Mouse (Mus musculus): ENCODE measurements at regions not wholly inside any gene's neighbourhood (a gene's known extent, or its start where the extent isn't known, plus 50 kb on each side); places are given as distances from the start of the nearest gene placed in this dataset.

- H3K4me1 ChIP-seq (ENCODE audit: control insufficient read depth, insufficient read depth, insufficient read length): no peaks in the 10 kb centered on the region
- no peak for DNase-seq (ENCODE audit: low read depth in 1 of 2, low spot score in 2 of 2)
- H3K27ac ChIP-seq (ENCODE audit: insufficient read depth, low read length): no peak overlapping the region
- H3K4me3 ChIP-seq (ENCODE audit: extremely low read depth, insufficient read depth, insufficient read length): no peak overlapping the region
- WGBS: 91% methylated on average over 4 of the region's 4 CpGs
- no peaks in the 10 kb centered on the region for H3K27me3 ChIP-seq (ENCODE audit: control insufficient read depth, insufficient read depth, low read length)
- no peaks in the 10 kb centered on the region for H3K36me3 ChIP-seq (ENCODE audit: control insufficient read depth, insufficient read depth, low read length)
- TF ChIP-seq POLR2A (IDR thresholded peaks at IDR 0.05; ENCODE audit: low read depth, low read length) (no peak), CTCF (IDR thresholded peaks at IDR 0.05; ENCODE audit: extremely low read depth, insufficient read depth, insufficient read length, insufficient replicate concordance) (no peak)
These were observed 209.0 kb downstream of the Ktn1 start for GRCm38 (mm10) chr14:47857271-47857670.

GRCm38 (mm10) chr14:47857731-47858556, 209.7 kb downstream of the Ktn1 start:
- DNase-seq (ENCODE audit: low read depth in 1 of 2, low spot score in 2 of 2): no peak
- WGBS: 37% methylated on average over 16 of the region's 16 CpGs
- no peak overlapping the region for H3K27ac ChIP-seq (ENCODE audit: insufficient read depth, low read length)
- no peaks in the 10 kb centered on the region for H3K4me1 ChIP-seq (ENCODE audit: control insufficient read depth, insufficient read depth, insufficient read length)
- H3K36me3 ChIP-seq (ENCODE audit: control insufficient read depth, insufficient read depth, low read length): no peaks in the 10 kb centered on the region
- no peak overlapping the region for H3K4me3 ChIP-seq (ENCODE audit: extremely low read depth, insufficient read depth, insufficient read length)
- TF ChIP-seq CTCF (IDR thresholded peaks at IDR 0.05; ENCODE audit: extremely low read depth, insufficient read depth, insufficient read length, insufficient replicate concordance) (no peak), POLR2A (IDR thresholded peaks at IDR 0.05; ENCODE audit: low read depth, low read length) (no peak)
- H3K27me3 ChIP-seq (ENCODE audit: control insufficient read depth, insufficient read depth, low read length): no peaks in the 10 kb centered on the region

GRCm38 (mm10) chr14:47862556-47862955, 214.3 kb downstream of the Ktn1 start:
- no peaks in the 10 kb centered on the region for H3K4me1 ChIP-seq (ENCODE audit: control insufficient read depth, insufficient read depth, insufficient read length)
- H3K4me3 ChIP-seq (ENCODE audit: extremely low read depth, insufficient read depth, insufficient read length): no peak overlapping the region
- no peak overlapping the region for H3K27ac ChIP-seq (ENCODE audit: insufficient read depth, low read length)
- TF ChIP-seq CTCF (IDR thresholded peaks at IDR 0.05; ENCODE audit: extremely low read depth, insufficient read depth, insufficient read length, insufficient replicate concordance): no peak
- no peak for TF ChIP-seq POLR2A (IDR thresholded peaks at IDR 0.05; ENCODE audit: low read depth, low read length)
- DNase-seq (ENCODE audit: low read depth in 1 of 2, low spot score in 2 of 2): no peak
- 64% methylated on average over 1 of the region's 1 CpGs for WGBS
- H3K36me3 ChIP-seq (ENCODE audit: control insufficient read depth, insufficient read depth, low read length): no peaks in the 10 kb centered on the region
- no peaks in the 10 kb centered on the region for H3K27me3 ChIP-seq (ENCODE audit: control insufficient read depth, insufficient read depth, low read length)

- TF ChIP-seq POLR2A (IDR thresholded peaks at IDR 0.05; ENCODE audit: low read depth, low read length) (no peak), CTCF (IDR thresholded peaks at IDR 0.05; ENCODE audit: extremely low read depth, insufficient read depth, insufficient read length, insufficient replicate concordance) (no peak)
- WGBS: 10% methylated on average over 5 of the region's 5 CpGs
- Histone ChIP-seq H3K27me3 (ENCODE audit: control insufficient read depth, insufficient read depth, low read length) (no peaks in the 10 kb centered on the region), H3K4me1 (ENCODE audit: control insufficient read depth, insufficient read depth, insufficient read length) (no peaks in the 10 kb centered on the region), H3K4me3 (ENCODE audit: extremely low read depth, insufficient read depth, insufficient read length) (no peak overlapping the region), H3K27ac (ENCODE audit: insufficient read depth, low read length) (no peak overlapping the region), H3K36me3 (ENCODE audit: control insufficient read depth, insufficient read depth, low read length) (no peaks in the 10 kb centered on the region)
- no peak for DNase-seq (ENCODE audit: low read depth in 1 of 2, low spot score in 2 of 2)
These were observed 214.8 kb downstream of the Ktn1 start for GRCm38 (mm10) chr14:47863067-47863466.

GRCm38 (mm10) chr14:47863701-47864100, 215.5 kb downstream of the Ktn1 start:
- no peaks in the 10 kb centered on the region for H3K27me3 ChIP-seq (ENCODE audit: control insufficient read depth, insufficient read depth, low read length)
- WGBS: 19% methylated on average over 6 of the region's 6 CpGs
- TF ChIP-seq POLR2A (IDR thresholded peaks at IDR 0.05; ENCODE audit: low read depth, low read length) (no peak), CTCF (IDR thresholded peaks at IDR 0.05; ENCODE audit: extremely low read depth, insufficient read depth, insufficient read length, insufficient replicate concordance) (no peak)
- no peaks in the 10 kb centered on the region for H3K36me3 ChIP-seq (ENCODE audit: control insufficient read depth, insufficient read depth, low read length)
- no peaks in the 10 kb centered on the region for H3K4me1 ChIP-seq (ENCODE audit: control insufficient read depth, insufficient read depth, insufficient read length)
- DNase-seq (ENCODE audit: low read depth in 1 of 2, low spot score in 2 of 2): no peak
- H3K27ac ChIP-seq (ENCODE audit: insufficient read depth, low read length): no peak overlapping the region
- H3K4me3 ChIP-seq (ENCODE audit: extremely low read depth, insufficient read depth, insufficient read length): no peak overlapping the region

- Histone ChIP-seq H3K27me3 (ENCODE audit: control insufficient read depth, insufficient read depth, low read length) (no peaks in the 10 kb centered on the region), H3K27ac (ENCODE audit: insufficient read depth, low read length) (no peak overlapping the region), H3K4me1 (ENCODE audit: control insufficient read depth, insufficient read depth, insufficient read length) (no peaks in the 10 kb centered on the region), H3K4me3 (ENCODE audit: extremely low read depth, insufficient read depth, insufficient read length) (no peak overlapping the region), H3K36me3 (ENCODE audit: control insufficient read depth, insufficient read depth, low read length) (no peaks in the 10 kb centered on the region)
- no peak for DNase-seq (ENCODE audit: low read depth in 1 of 2, low spot score in 2 of 2)
- WGBS: 85% methylated on average over 2 of the region's 2 CpGs
- no peak for TF ChIP-seq POLR2A (IDR thresholded peaks at IDR 0.05; ENCODE audit: low read depth, low read length)
- TF ChIP-seq CTCF (IDR thresholded peaks at IDR 0.05; ENCODE audit: extremely low read depth, insufficient read depth, insufficient read length, insufficient replicate concordance): no peak
These were observed 218.8 kb downstream of the Ktn1 start for GRCm38 (mm10) chr14:47867017-47867416.

GRCm38 (mm10) chr14:47868258-47868780, 220.1 kb downstream of the Ktn1 start:
- 79% methylated on average over 3 of the region's 3 CpGs for WGBS
- H3K27ac ChIP-seq (ENCODE audit: insufficient read depth, low read length): no peak overlapping the region
- no peak overlapping the region for H3K4me3 ChIP-seq (ENCODE audit: extremely low read depth, insufficient read depth, insufficient read length)
- no peaks in the 10 kb centered on the region for H3K4me1 ChIP-seq (ENCODE audit: control insufficient read depth, insufficient read depth, insufficient read length)
- H3K36me3 ChIP-seq (ENCODE audit: control insufficient read depth, insufficient read depth, low read length): no peaks in the 10 kb centered on the region
- TF ChIP-seq CTCF (IDR thresholded peaks at IDR 0.05; ENCODE audit: extremely low read depth, insufficient read depth, insufficient read length, insufficient replicate concordance) (no peak), POLR2A (IDR thresholded peaks at IDR 0.05; ENCODE audit: low read depth, low read length) (no peak)
- H3K27me3 ChIP-seq (ENCODE audit: control insufficient read depth, insufficient read depth, low read length): no peaks in the 10 kb centered on the region; the same call in 1 of the 2 replicates
- no peak for DNase-seq (ENCODE audit: low read depth in 1 of 2, low spot score in 2 of 2)

All from spleen, adult 2 months (tissue).